In the genomic region with DNA sequence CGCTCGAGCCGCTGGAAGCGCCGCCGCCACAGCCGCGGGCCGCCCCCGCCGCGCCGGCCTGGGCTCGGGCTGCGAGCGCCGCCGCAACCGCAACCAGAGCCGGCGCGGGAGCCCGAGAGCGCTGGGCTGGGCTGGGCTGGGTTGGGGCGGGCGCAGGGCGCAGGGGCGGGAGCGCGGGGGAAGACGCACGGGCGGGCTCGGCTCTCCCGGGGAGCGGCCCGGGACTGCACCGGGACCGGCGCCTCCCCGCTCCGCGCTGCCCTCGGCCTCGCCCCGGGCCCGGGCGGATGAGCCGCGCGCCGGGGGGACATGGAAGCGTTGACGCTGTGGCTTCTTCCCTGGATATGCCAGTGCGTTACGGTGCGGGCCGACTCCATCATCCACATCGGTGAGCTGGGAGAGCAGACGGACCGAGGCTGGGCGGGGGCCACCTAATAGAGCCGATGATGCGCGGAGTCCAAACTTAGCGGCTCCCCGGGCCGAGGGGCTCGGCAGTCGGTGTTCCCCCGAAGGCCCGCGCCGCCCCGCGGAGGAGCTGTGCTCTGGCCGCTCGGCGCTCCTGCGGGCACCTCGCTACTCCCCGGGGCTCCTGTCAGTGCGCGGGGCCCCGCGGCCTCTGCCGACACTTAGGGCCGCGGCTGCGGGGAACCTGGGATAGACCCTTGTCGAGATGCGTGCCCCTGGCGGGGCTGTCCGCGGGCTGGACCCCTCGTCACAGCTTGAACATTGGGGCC, we compare ENCODE assay signal across 8 mouse cellular contexts. TPM values are rescaled to one million over a fixed set of nuclear protein-coding genes. Genes with fewer than 3 reads are reported as not detected.
DNase-seq lines count a peak whose midpoint lies in the region; ATAC-seq lines count a peak whose summit lies in the region.

A gene (plus strand): TSS at position 190 of the 734 bp plus-strand sequence.

- H3K4me2 ChIP-seq in heart, embryonic 11.5 days: peak within 1 kb of the TSS; percentile 93
- H3K4me2 ChIP-seq in embryonic facial prominence, embryonic 14.5 days (ENCODE audit: low read depth, low read length): peak within 1 kb of the TSS; percentile 80
- peak within 1 kb of the TSS; percentile 92 for H3K4me2 ChIP-seq in intestine, embryonic 15.5 days (replicated peaks)
- peak within 1 kb of the TSS; percentile 82 for H3K4me2 ChIP-seq in limb, embryonic 13.5 days (replicated peaks)

- no peak within 1 kb of the TSS for H3K27ac ChIP-seq in heart, embryonic 11.5 days (ENCODE audit: low read depth, low read length)
- no peak within 1 kb of the TSS; the same call in 1 of the 2 replicates for H3K27ac ChIP-seq in embryonic facial prominence, embryonic 14.5 days (replicated peaks; ENCODE audit: low read depth, low read length)
- H3K27ac ChIP-seq in intestine, embryonic 15.5 days: no peak within 1 kb of the TSS
- no peak within 1 kb of the TSS for H3K27ac ChIP-seq in limb, embryonic 13.5 days

- H3K9ac ChIP-seq in heart, embryonic 11.5 days (ENCODE audit: low read depth, low read length): peak within 1 kb of the TSS; percentile 28; the same call in 1 of the 2 replicates
- H3K9ac ChIP-seq in embryonic facial prominence, embryonic 14.5 days (ENCODE audit: low read depth, low read length): peak within 1 kb of the TSS; percentile 61
- peak within 1 kb of the TSS; percentile 17; the same call in 1 of the 2 replicates for H3K9ac ChIP-seq in intestine, embryonic 15.5 days
- peak within 1 kb of the TSS; percentile 55 for H3K9ac ChIP-seq in limb, embryonic 13.5 days

- DNase-seq in heart, adult 9 months (ENCODE audit: low spot score in 2 of 2): no peak
- peak; percentile 67 for DNase-seq in Muller cell, postnatal 12 days (ENCODE audit: inconsistent ontology term)
- peak; percentile 28 for DNase-seq in embryonic facial prominence, embryonic 14.5 days (ENCODE audit: low spot score)
- peak; percentile 63 for DNase-seq in retina, postnatal 1 day

- H3K4me3 ChIP-seq in heart, embryonic 11.5 days (ENCODE audit: low read depth, low read length): peak within 1 kb of the TSS; percentile 57
- H3K4me3 ChIP-seq in embryonic facial prominence, embryonic 14.5 days (ENCODE audit: low read depth, low read length): peak within 1 kb of the TSS; percentile 58
- H3K4me3 ChIP-seq in intestine, embryonic 15.5 days (replicated peaks): peak within 1 kb of the TSS; percentile 52
- peak within 1 kb of the TSS; percentile 56 for H3K4me3 ChIP-seq in limb, embryonic 13.5 days

- under 1% methylated on average over 93 of the region's 96 CpGs for WGBS in heart, embryonic 11.5 days (ENCODE audit: insufficient replicate concordance)
- 0% methylated on average over 13 of the region's 96 CpGs for WGBS in embryonic facial prominence, embryonic 14.5 days
- WGBS in intestine, embryonic 15.5 days: 0% methylated on average over 96 of the region's 96 CpGs
- WGBS in limb, embryonic 13.5 days: under 1% methylated on average over 96 of the region's 96 CpGs

- H3K27me3 ChIP-seq in heart, embryonic 11.5 days (ENCODE audit: control insufficient read depth, insufficient read depth, low read length): peaks cover 87% of the 10 kb centered on the region
- H3K27me3 ChIP-seq in embryonic facial prominence, embryonic 14.5 days (replicated peaks; ENCODE audit: control insufficient read depth, insufficient read depth, low read length): peaks cover 88% of the 10 kb centered on the region
- peaks cover 87% of the 10 kb centered on the region for H3K27me3 ChIP-seq in intestine, embryonic 15.5 days (replicated peaks)
- H3K27me3 ChIP-seq in limb, embryonic 13.5 days: peaks cover 99% of the 10 kb centered on the region

- peak; percentile 39 for ATAC-seq in heart, embryonic 11.5 days (replicated peaks; ENCODE audit: insufficient number of reproducible peaks, low FRiP score, low TSS enrichment)
- ATAC-seq in embryonic facial prominence, embryonic 14.5 days (ENCODE audit: low read depth): peak; percentile 76
- ATAC-seq in intestine, embryonic 15.5 days: peak; percentile 51
- peak; percentile 54; the same call in 1 of the 2 replicates for ATAC-seq in limb, embryonic 13.5 days (ENCODE audit: low FRiP score, low read depth)
- no peak for ATAC-seq in CD4-positive, CD25-positive, alpha-beta regulatory T cell, adult 4 months

- no peaks in the 10 kb centered on the region for H3K9me3 ChIP-seq in heart, embryonic 11.5 days (replicated peaks; ENCODE audit: control insufficient read depth, low read length)
- no peaks in the 10 kb centered on the region for H3K9me3 ChIP-seq in embryonic facial prominence, embryonic 14.5 days (ENCODE audit: control insufficient read depth, low read length)
- H3K9me3 ChIP-seq in intestine, embryonic 15.5 days: no peaks in the 10 kb centered on the region
- no peaks in the 10 kb centered on the region for H3K9me3 ChIP-seq in limb, embryonic 13.5 days

- H3K4me1 ChIP-seq in heart, embryonic 11.5 days (ENCODE audit: control insufficient read depth, insufficient read depth, low read length): peaks cover 13% of the 10 kb centered on the region; the same call in 1 of the 2 replicates
- H3K4me1 ChIP-seq in embryonic facial prominence, embryonic 14.5 days (ENCODE audit: control insufficient read depth, insufficient read depth, low read length): peaks cover 3% of the 10 kb centered on the region; the same call in 1 of the 2 replicates
- H3K4me1 ChIP-seq in intestine, embryonic 15.5 days (replicated peaks): peaks cover 18% of the 10 kb centered on the region
- peaks cover 28% of the 10 kb centered on the region for H3K4me1 ChIP-seq in limb, embryonic 13.5 days

- no peaks in the 10 kb centered on the region for H3K36me3 ChIP-seq in heart, embryonic 11.5 days (ENCODE audit: control insufficient read depth, insufficient read depth, low read length)
- H3K36me3 ChIP-seq in embryonic facial prominence, embryonic 14.5 days (ENCODE audit: control insufficient read depth, insufficient read depth, low read length): no peaks in the 10 kb centered on the region
- H3K36me3 ChIP-seq in intestine, embryonic 15.5 days: no peaks in the 10 kb centered on the region
- H3K36me3 ChIP-seq in limb, embryonic 13.5 days: no peaks in the 10 kb centered on the region

RNA-seq across cellular contexts. Expression of the gene that starts here (rescaled TPM):
- 0.57 and 0.80 TPM in 2 replicates for polyA plus RNA-seq in heart, embryonic 11.5 days (2014; fragmentation: Nextera tagmentation; extraction: Ambion mirVana)
- polyA plus RNA-seq in embryonic facial prominence, embryonic 14.5 days (2014; fragmentation: Nextera tagmentation; extraction: Ambion mirVana): 1.8 and 2.5 TPM in 2 replicates
- 0.33 and 0.41 TPM in 2 replicates for polyA plus RNA-seq in intestine, embryonic 15.5 days (2015; fragmentation: Nextera tagmentation; extraction: Ambion mirVana)
- 0.50 and 0.91 TPM in 2 replicates for polyA plus RNA-seq in limb, embryonic 13.5 days (2015; fragmentation: Nextera tagmentation; extraction: Ambion mirVana)
- polyA plus RNA-seq in CD4-positive, CD25-positive, alpha-beta regulatory T cell, adult 4 months (2017; shearing (Covaris generic)): not detected

Comparison
In these comparisons a context has a peak if more than half of its experiments do, and no peak if none do; other contexts are left out.
1. Peak in ATAC-seq, H3K4me3 ChIP-seq, H3K9ac ChIP-seq and H3K4me2 ChIP-seq in heart, embryonic 11.5 days; RNA of the gene not detected or under 1 TPM.
2. Peak in ATAC-seq, H3K4me3 ChIP-seq, H3K9ac ChIP-seq and H3K4me2 ChIP-seq in intestine, embryonic 15.5 days; RNA of the gene not detected or under 1 TPM.
3. Peak in ATAC-seq, H3K4me3 ChIP-seq, H3K9ac ChIP-seq and H3K4me2 ChIP-seq in limb, embryonic 13.5 days; RNA of the gene not detected or under 1 TPM.
4. DNase-seq: peak in Muller cell, postnatal 12 days (single experiment), embryonic facial prominence, embryonic 14.5 days (single experiment) and retina, postnatal 1 day (single experiment); none in heart, adult 9 months (0 of 2).
5. Peak in every context shown above with its lines, with median percentiles within 50 percentile points of each other: H3K4me2 ChIP-seq, H3K4me3 ChIP-seq and H3K9ac ChIP-seq.